Mouse (Mus musculus): Measurements from ENCODE around the gene Nmbr.

- TF ChIP-seq CTCF (IDR thresholded peaks at IDR 0.05; ENCODE audit: low read depth) (no peak), EP300 (IDR thresholded peaks at IDR 0.05; ENCODE audit: low read depth) (no peak)
These were observed 12.7 kb downstream of the Nmbr start, which contains the start of gene Gje1 for GRCm38 (mm10) chr10:14718114-14718513.

All from liver, embryonic 14.5 days (tissue).